Mouse (Mus musculus) splenic B cell, adult 2 months (primary cell): ENCODE data around the gene Slc6a12.

ENCODE experiments used
- DNase-seq: peaks from one replicate; pipeline ENCODE4 v3.0.0-alpha.2; 2011; ENCODE audit warnings: low read depth, low spot score
- H3K27me3 ChIP-seq: 2 replicates; pipeline ENCODE4 v1.6.1; 2012; ENCODE audit warnings: mild to moderate bottlenecking, low read length, moderate library complexity, mixed read lengths; ENCODE audit not compliant: control insufficient read depth, poor library complexity, insufficient read depth, severe bottlenecking
- H3K36me3 ChIP-seq: 2 replicates; pipeline ENCODE4 v1.6.1; 2012; ENCODE audit warnings: mild to moderate bottlenecking, low read length, moderate library complexity, mixed read lengths; ENCODE audit not compliant: control insufficient read depth, poor library complexity, insufficient read depth, severe bottlenecking

The Slc6a12 gene

GRCm38 (mm10) chr6:121367099-121367498 is 24.2 kb downstream of the Slc6a12 start:
- no peak for DNase-seq
- no peaks in the 10 kb centered on the region for H3K36me3 ChIP-seq

GRCm38 (mm10) chr6:121371197-121371980 is 28.5 kb downstream of the Slc6a12 start:
- Histone ChIP-seq H3K36me3 (no peaks in the 10 kb centered on the region), H3K27me3 (no peaks in the 10 kb centered on the region)
- no peak for DNase-seq

More at GRCm38 (mm10) chr6:121367099-121367498, 24.2 kb downstream of the Slc6a12 start:
- no peaks in the 10 kb centered on the region for H3K27me3 ChIP-seq

DNA sequence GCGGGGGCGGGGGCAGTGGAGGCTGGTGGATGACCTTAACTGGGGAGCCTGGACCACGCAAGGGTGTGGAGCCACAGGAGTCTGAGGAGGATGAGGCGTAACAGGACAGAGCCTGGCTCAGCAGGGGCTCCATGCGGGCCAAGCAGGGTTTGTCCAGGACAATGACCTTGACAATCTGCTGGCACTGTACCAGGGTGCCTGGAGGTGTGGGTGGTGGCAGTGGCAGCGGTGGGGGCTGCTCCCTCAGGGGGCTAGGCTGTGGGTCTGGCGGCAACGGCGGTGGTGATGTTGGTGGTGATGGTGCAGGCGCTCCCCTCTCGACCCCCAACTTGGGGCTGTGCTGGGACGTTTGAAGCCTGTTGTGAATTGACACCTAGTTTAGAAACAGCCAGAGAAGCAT is 33.3 kb downstream of the Slc6a12 start:
- DNase-seq = no peak
- Histone ChIP-seq H3K27me3 (no peaks in the 10 kb centered on the region), H3K36me3 (no peaks in the 10 kb centered on the region)

DNA sequence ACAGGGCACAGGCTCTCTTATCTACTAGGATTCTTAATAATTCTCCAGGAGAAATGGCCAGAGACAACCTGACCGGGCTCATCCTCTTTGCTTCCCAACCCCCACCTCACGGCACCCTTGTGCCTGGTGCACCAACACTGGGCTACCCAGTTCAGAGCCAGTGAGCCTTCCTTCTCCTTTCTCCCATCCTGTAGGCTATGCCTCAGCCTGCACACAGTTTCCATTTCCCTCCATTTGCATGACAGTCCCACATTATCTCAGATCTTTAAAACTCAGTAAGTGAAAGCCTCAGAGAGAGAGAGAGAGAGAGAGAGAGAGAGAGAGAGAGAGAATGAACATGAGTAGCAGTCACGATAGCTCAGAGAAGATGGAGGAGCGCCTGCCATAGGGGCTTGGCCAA is 35.4 kb downstream of the Slc6a12 start:
- DNase-seq = no peak
- no peaks in the 10 kb centered on the region for H3K27me3 ChIP-seq
- H3K36me3 ChIP-seq = no peaks in the 10 kb centered on the region

- H3K36me3 ChIP-seq = no peaks in the 10 kb centered on the region
- H3K27me3 ChIP-seq = no peaks in the 10 kb centered on the region
- no peak for DNase-seq
These were observed 37.7 kb downstream of the Slc6a12 start for GRCm38 (mm10) chr6:121380576-121380975.

DNA sequence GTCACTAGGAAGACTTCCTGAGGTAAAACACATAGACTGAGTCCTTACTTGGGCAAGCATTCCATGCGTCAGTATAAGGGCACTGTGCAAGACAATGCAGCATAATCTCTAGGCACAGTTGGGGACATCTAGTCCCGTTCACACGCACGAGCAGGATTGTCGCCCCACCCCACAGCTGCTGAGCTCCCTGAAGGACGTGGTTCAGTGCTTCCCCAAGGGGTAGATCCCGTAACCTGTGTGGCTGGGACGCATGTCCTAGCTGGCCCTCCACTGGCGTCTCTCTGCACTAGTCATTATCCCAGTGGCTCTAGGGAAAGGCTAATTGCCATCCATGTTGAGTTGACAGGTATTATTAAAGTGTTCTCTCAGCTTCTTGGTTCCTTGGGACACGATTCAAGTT is 39.2 kb downstream of the Slc6a12 start:
- Histone ChIP-seq H3K27me3 (no peaks in the 10 kb centered on the region), H3K36me3 (no peaks in the 10 kb centered on the region)
- no peak for DNase-seq

DNA sequence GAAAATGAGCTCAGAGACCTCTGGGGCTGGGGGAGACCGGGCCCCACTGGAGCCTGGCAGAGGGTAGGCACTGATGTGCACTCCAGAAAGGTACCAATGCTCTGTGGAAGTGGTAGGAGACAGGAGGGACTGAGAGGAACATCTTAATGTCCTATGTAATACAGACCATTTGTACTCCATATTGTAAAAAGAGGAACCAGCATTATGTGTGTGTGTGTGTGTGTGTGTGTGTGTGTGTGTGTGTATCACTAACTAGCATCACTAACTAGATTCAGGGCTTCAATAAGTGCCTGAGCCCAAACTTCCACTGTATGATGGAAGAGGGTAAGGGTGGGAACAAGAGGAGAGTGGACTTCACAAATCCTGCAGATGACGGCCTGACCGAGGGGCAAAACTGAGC is 42.5 kb downstream of the Slc6a12 start:
- H3K27me3 ChIP-seq = no peaks in the 10 kb centered on the region
- peak; percentile 4 for DNase-seq
- H3K36me3 ChIP-seq = no peaks in the 10 kb centered on the region

DNA sequence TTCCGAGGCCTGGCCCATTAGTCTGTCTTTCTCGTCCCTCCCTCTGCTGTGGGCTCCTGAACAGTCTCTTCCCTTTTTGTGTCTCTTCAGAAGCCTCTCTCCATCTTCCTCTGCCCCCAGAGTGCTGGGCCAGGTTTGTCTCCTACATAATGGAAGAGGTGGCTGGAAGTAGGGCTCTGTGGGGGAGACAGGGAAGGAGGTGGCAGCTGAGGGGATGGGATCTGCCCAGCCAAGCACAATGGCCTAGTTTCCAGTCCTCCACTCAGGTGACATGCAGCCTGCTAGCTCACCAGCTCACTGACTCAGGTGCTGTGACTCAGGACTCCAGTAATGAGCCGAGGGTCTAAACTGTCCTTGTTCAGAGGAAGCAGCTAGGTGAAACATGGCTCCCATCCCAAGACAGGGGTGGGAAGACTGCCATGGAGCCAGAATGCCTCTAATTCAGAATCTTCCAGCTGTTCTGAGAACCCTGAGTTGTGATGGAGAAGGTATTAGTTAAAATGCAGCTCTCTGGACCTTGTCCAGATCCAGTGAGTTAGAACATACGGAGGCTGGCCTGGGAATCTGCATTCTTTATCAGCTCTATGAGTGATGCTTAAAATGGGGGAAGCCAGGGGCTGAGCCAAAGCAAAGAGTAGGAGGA is 49.9 kb downstream of the Slc6a12 start:
- Histone ChIP-seq H3K36me3 (no peaks in the 10 kb centered on the region), H3K27me3 (no peaks in the 10 kb centered on the region)
- no peak for DNase-seq

- H3K36me3 ChIP-seq = no peaks in the 10 kb centered on the region
- no peaks in the 10 kb centered on the region for H3K27me3 ChIP-seq
- DNase-seq = no peak
These were observed 58.3 kb downstream of the Slc6a12 start for GRCm38 (mm10) chr6:121401140-121401539.

DNA sequence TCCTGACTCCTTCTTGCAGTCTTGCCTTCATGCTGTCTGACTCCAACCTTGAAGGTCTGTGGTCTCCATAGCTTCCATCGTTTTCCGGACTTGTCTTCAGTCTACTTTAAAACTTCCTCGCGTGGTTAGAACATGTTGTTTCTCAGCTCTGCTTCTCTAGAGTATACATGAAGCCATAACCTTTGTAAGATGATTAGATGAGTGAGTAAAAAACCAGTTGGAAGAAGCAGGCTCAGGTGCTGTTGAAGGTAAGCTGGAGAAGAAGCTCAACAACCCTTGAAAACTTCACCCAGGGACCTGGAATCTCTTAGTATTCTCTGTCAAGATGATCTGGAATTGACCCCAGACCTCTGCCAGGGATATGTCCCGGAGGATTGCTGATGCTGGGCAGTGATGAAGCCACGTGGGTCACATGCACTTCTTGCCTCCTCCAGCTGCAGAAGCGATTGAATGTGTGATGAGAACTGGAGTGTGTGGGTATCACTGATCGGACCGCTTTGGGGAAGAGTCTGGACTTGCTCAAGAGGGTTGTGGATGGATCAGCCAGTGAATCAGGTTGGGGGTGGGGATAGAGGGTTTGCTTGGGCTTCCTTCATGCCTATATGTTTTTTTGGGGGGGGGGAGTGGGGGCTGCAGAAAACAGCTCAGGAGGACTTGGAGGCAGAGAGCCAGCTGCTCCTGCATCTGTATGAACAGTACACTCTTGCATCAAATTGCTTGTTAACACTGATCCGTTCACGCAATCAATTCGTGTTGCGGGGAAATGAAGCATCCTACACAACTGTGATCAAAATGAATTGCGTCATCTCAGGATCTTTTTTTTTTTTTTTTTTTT is 59.2 kb downstream of the Slc6a12 start:
- DNase-seq = no peak

GRCm38 (mm10) chr6:121402661-121403244 is 59.9 kb downstream of the Slc6a12 start:
- no peaks in the 10 kb centered on the region for H3K27me3 ChIP-seq
- DNase-seq = no peak
- no peaks in the 10 kb centered on the region for H3K36me3 ChIP-seq

More for the DNA sequence above, 59.2 kb downstream of the Slc6a12 start:
- Histone ChIP-seq H3K36me3 (no peaks in the 10 kb centered on the region), H3K27me3 (no peaks in the 10 kb centered on the region)

DNA sequence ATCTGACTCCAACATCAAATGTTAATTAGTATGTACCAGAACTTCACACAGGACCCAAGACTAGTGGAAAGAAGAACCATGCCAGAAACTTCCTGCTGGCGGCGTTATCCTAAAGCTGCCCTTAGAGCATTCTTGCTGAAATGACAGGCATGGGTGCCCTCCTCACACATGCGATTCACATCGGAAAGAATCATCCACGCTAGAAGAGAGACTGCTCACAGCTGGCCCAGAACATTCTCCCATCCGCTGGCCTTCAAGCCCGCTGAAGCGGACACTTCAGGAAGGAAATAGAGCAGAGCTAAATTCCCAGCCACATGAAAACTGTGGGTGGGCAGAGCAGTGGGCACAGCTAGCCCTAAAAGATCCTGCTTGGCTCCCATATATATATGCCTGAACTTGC is 62.4 kb downstream of the Slc6a12 start:
- DNase-seq = no peak
- no peaks in the 10 kb centered on the region for H3K36me3 ChIP-seq

DNA sequence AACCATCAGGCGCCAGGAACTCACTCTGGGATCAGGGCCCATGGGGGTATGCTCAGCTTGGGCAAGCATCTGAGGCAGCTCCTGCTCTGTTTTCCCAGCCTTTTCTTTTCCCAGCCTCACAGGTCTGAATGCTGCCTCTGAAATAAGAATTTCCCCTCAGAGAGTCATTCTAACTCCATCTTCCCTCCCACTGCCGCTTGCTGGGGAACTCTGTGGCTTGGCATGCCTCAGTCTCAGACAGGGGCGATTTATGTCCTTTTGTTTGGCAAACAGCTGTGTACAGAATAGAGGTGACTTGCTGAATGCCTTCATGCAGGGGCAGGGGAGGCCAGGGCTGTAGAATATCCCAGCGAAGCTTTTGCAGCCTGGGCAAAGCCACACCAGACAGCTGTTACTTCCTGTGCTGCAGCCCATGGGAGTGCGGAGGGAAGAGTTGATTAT is 64.7 kb downstream of the Slc6a12 start:
- no peaks in the 10 kb centered on the region for H3K27me3 ChIP-seq
- no peaks in the 10 kb centered on the region for H3K36me3 ChIP-seq
- no peak for DNase-seq

More for the DNA sequence above, 62.4 kb downstream of the Slc6a12 start:
- H3K27me3 ChIP-seq = no peaks in the 10 kb centered on the region

DNA sequence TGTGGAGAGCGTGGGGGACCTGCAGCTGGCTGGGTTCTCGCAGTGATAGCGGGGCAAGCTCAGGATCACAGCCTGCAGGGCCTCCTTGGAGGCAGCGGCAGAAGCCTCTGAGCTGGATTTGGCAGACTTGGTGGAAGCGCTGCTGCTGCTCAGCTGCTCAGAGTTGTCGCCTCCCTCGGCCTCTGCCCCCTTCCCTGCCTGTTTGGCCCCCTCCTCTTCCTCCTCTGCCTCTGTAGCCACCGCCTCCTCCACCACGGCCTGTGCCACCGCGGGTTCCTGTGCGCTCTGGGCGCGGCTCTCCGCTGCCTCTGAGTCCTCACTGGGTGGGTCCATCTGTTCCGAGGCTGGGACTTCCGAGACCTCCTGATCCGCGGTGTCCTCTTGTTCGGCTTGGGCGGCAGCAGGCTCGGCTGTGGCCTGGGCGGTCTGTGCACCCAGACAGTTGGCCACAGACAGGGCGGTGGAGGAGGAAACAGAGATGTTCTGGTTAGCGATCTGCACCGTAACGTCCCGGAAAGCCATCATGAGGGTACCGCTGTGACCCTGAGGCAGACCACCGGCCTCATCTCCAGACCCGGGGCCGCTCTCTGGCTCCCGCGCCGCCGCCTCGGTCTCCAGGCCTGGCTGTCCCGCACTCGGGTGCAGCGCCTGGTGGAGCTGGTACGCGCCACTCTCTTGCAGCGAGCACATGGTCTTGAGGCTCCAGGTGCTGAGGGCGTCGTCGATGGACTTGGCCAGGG is 69.9 kb downstream of the Slc6a12 start:
- no peaks in the 10 kb centered on the region for H3K36me3 ChIP-seq
- no peak for DNase-seq
- no peaks in the 10 kb centered on the region for H3K27me3 ChIP-seq
